Mouse (Mus musculus): ENCODE results near the gene Olfr1497.
"Not testable (repeated sequence)": the region's sequence is repeated elsewhere in the genome, so short reads cannot be mapped to it uniquely, and the experiment has no call there.

Gene Olfr1497

DNA sequence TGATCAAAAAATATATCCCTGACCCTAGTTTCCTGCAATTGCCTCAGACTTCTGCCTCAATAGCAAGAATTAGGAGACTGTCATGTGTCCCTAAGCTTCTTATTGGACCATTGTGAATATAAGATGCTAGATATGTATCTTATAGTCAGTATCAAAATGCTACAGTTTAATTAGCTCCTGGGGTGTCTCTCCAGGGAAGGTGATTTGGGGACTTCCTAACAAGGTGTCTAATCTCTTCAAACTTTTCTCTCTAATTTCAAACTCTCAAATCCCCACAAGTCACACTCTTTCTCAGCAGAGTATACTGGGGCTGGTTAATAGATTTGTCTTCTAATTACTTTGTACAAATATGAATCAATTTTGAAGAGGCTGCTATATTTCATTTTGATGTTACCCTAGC lies at the start of gene Olfr1497:
TSS of gene Olfr1497 (minus strand) at position 101 of the 400 bp plus-strand sequence.
- DNase-seq, result no peak

DNA sequence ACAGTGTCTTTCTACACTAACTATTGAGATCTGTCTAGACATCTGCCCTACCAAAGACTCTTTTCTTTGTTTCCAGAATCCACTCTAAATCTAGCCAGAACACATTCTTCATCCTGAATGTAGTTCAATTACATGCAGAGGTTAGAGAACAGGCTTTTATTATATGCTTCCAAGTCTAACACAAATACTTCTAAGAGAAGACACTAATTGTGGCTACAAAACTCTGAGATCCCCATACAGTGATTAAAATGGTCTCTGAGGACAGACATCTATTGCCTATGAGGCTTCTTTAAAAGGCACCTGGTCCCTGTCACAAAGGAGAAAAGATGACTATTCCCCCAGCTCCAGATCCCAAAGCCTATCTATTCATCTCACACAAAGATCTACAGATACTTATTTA lies 32.4 kb upstream of the Olfr1497 start, which contains the start of gene Olfr1500:
TSS of gene Olfr1500 (minus strand) at position 101 of the 400 bp plus-strand sequence.
- no peak for DNase-seq

DNA sequence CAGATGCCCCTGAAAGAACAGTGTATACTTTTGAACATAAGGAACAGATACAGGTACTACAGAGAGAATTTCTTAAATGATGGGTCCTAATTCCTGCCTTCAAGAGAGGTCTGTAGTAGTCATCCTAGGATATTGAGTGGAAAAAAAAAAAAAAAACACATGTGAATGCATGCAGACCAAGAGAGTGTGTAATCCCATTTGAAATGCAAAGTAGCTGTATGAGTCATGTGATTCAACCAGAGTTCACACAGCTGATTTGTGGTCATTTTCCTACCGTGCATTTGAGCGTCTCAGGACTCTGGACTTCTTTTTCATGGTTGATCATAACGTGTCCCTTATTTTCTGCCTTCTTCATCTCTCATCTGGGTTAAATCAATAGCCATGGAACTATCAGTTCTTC lies 30.4 kb upstream of the Olfr1497 start:
- no peak for DNase-seq

DNA sequence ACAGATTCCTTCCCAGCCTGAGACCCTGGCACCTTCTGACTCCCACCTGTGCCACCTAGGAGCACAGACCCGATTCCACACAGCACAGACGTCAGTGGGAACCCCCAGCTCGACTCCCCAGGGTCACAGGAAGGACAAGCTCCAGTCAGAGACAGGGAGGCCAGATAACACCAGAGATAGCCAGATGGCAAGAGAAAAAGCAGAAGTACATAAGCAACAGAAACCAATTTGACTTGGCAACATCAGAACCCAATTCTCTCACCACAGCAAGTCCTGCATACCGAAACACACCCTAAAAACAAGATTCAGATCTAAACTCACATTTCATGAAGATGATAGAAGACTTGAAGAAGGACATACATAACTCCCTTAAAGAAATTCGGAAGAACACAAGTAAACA lies 22.8 kb upstream of the Olfr1497 start:
- no peak for DNase-seq

DNA sequence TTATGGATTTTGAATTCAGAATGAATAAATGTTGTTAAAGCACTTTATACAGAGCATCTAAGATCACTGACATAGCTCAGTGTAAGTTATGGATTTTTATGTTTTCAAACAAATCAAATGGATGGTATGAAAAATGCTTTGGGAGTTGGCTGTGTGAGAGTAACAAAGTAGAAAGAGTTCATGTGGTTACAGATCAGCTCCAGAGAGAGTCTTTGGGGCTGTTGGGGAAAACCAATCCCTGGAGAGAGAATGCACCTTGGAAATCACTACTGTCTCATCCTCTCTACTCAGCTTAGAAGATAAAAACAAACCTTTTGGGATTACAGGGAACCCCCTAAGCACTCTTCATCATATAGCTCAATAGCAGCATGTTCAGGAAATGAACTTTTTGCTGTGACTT lies 21.3 kb upstream of the Olfr1497 start, which contains the start of gene Olfr1499:
TSS of gene Olfr1499 (minus strand) at position 101 of the 400 bp plus-strand sequence.
- DNase-seq, result no peak

DNA sequence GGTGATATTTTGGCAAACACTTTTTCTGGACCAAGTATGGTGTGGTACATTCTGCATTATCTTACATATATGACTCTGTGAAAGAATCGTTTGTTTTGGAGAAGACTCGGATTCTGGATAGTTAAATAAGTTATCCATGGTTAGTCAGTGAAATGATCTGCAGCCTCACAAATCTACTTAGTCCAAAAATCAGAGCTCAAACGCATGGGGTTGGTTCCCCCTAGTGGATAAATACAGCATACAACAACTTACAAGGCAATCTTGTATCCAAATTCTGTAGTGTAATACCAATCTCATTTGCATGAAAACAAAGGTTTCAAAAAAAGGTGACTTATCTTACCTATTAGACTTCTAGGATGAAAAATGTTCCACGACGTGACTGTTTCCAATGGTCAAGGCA lies 20.8 kb upstream of the Olfr1497 start:
- no peak for DNase-seq

DNA sequence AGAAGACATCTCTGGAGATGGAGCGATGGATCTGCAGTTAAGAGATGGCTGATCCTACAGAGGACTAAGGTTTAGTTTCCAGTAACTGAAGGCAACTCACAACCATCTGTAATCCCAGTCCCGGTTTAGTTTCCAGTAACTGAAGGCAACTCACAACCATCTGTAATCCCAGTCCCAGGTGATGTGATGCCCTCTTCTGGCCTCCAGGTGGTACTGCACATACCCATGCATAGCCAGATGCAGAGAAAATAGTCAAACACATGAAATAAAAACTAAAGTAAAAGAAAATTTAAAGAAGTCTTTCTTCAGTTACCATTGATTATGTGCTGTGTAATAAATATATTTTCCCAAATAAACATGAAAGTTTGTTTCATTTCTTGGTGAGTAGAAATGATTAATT lies 14.8 kb upstream of the Olfr1497 start:
- DNase-seq, result no peak

DNA sequence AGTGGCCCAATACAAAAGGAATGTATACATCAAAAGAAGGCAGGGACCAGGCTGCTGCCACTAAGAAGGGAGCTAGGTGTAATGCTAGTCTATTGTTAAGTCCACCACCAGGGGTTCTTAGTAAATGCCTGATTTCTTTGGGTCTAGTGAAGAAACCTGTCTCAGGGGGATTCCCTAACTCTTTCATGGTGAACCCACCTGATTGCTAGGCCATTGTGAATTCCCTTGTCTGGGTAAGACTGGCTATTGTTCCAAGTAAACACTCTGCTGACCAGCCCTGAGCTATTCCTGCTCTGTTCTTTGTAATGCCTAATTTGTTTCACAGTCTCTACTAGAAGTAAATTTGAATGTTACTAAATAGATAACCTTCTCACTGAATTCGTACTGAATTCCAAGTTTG lies 7.5 kb upstream of the Olfr1497 start:
- not testable (repeated sequence) for DNase-seq

DNA sequence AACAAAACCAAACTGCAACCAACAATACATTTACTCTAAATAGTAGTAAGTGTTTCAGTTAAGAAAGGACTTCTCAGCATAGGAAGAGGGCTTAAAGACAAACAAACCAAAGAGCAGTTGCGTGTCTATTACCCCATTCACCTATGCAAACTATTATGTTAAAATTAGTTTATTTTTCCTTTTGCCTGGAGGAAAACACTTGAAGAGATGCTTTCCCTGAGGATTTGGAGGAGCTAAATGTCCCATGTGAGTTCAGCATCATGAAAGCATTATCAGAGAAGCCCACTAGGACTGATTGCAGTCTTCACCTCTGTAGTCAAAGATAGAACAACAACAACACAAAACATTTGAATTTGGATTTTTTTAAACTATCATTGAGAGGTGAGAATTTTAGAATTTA lies 20.4 kb downstream of the Olfr1497 start, which contains the start of gene Olfr1496:
TSS of gene Olfr1496 (plus strand) at position 301 of the 400 bp plus-strand sequence.
- no peak for DNase-seq

DNA sequence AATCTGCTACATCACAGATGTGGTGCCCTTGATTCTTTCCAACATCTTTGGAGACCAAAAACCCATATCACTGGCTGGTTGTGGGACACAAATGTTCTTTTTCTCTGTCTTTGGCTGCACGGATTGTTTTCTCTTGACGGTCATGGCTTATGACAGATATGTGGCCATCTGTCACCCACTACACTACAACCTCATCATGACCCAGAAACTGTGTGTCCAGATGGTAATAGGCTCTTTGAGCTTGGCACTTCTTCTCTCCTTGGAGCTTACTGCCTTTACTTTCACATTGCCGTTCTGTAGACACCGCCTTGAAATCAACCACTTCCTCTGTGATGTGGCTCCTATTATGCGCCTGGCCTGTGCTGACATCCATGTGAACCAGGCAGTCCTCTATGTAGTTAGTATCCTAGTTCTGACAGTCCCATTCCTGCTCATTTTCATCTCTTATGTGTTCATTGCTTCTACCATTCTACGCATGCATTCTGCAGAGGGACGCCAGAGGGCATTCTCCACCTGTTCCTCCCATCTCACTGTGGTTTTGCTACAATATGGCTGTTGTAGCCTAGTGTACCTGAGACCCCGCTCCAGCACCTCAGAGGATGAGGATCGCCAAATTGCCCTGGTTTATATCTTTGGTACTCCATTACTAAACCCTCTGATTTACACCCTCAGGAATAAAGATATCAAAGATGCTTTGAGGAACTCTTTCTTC lies 29.3 kb downstream of the Olfr1497 start:
- no peak for DNase-seq

DNA sequence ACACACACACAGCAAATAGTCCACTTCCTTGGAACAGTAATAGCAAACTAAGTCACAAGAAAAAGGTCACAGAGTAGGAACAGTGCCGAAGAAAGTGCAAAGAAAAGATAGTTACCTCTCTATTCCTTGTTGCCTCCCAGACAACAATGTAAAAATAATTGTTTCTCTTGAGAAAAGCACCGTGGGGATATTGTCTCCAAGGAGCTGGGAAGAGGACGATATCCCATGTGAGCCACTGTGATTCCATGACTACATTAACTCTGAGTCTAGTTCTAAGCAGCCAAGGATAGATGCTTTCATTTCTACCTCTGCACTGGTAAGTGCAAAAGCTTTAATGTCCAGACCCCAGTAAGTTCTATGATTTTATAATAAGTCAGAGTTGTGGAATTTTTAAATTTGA lies 33.7 kb downstream of the Olfr1497 start, which contains the start of gene Olfr1495:
TSS of gene Olfr1495 (plus strand) at position 301 of the 400 bp plus-strand sequence.
- DNase-seq, result no peak

DNA sequence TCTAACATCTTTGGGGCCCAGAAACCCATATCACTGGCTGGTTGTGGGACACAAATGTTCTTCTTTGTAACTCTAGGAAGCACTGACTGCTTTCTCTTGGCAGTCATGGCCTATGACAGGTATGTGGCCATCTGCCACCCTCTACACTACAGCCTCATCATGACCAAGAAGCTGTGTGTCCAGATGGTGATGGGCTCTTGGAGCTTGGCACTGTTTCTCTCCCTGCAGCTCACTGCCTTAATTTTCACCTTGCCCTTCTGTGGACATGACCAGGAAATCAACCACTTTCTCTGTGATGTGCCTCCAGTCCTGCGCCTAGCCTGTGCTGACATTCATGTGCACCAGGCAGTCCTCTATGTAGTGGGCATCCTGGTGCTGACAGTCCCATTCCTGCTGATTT lies 48.6 kb downstream of the Olfr1497 start:
- no peak for DNase-seq

Measured in layer of hippocampus, adult 9-11 months (tissue).